In genomic region chr6:86668580-86669239, GRCm38 (mm10) we compare ENCODE assay signal across 7 mouse cellular contexts. TPM values are rescaled to one million over a fixed set of nuclear protein-coding genes. Genes with fewer than 3 reads are reported as not detected.
DNase-seq lines count a peak whose midpoint lies in the region; ATAC-seq and TF ChIP-seq lines count a peak whose summit lies in the region.

TSS of gene Mxd1 (minus strand) at chr6:86669161.

- H3K36me3 ChIP-seq in forebrain, embryonic 10.5 days (replicated peaks) = peaks cover 23% of the 10 kb centered on the region
- no peaks in the 10 kb centered on the region; the same call in 1 of the 2 replicates for H3K36me3 ChIP-seq in midbrain, embryonic 11.5 days (ENCODE audit: control insufficient read depth, insufficient read depth, low read length)

- peak within 1 kb of the TSS; percentile 81 for H3K4me3 ChIP-seq in lung, adult 2 months (replicated peaks; ENCODE audit: extremely low read depth, low read depth, low read length)
- H3K4me3 ChIP-seq in bone marrow, adult 2 months (replicated peaks; ENCODE audit: control insufficient read depth, low read depth, low read length) = peak within 1 kb of the TSS; percentile 73
- H3K4me3 ChIP-seq in forebrain, embryonic 10.5 days = peak within 1 kb of the TSS; percentile 72
- H3K4me3 ChIP-seq in midbrain, embryonic 11.5 days (ENCODE audit: low read depth, low read length) = peak within 1 kb of the TSS; percentile 73

- DNase-seq in lung, adult 2 months = peak; percentile 37
- no peak for DNase-seq in lung, postnatal 14 days
- peak; percentile 19 for DNase-seq in forebrain, embryonic 10.5 days (ENCODE audit: extremely low spot score, low spot score)
- DNase-seq in layer of hippocampus, postnatal 25 days (ENCODE audit: extremely low spot score in 1 of 2, low spot score in 1 of 2) = no peak
- DNase-seq in midbrain, embryonic 11.5 days (ENCODE audit: low spot score, missing footprints) = peak; percentile 82
- no peak for DNase-seq in retina, embryonic 14.5 days (ENCODE audit: low spot score)

- H3K4me2 ChIP-seq in midbrain, embryonic 11.5 days = peak within 1 kb of the TSS; percentile 89

- TF ChIP-seq POLR2A in lung, adult 2 months (IDR thresholded peaks at IDR 0.05; ENCODE audit: borderline replicate concordance, extremely low read depth, low read depth, low read length) = peak; percentile 68; the same call in 1 of the 2 replicates
- TF ChIP-seq POLR2A in bone marrow, adult 2 months (IDR thresholded peaks at IDR 0.05; ENCODE audit: borderline replicate concordance, control insufficient read depth, low read depth, low read length) = peak; percentile 94

- H3K9ac ChIP-seq in midbrain, embryonic 11.5 days (ENCODE audit: low read length) = peak within 1 kb of the TSS; percentile 71

- no peaks in the 10 kb centered on the region for H3K27me3 ChIP-seq in forebrain, embryonic 10.5 days (ENCODE audit: poor library complexity, severe bottlenecking)
- H3K27me3 ChIP-seq in midbrain, embryonic 11.5 days (ENCODE audit: control insufficient read depth, insufficient read depth, low read length) = no peaks in the 10 kb centered on the region

- no peaks in the 10 kb centered on the region for H3K9me3 ChIP-seq in forebrain, embryonic 10.5 days
- H3K9me3 ChIP-seq in midbrain, embryonic 11.5 days (ENCODE audit: control insufficient read depth, low read length) = no peaks in the 10 kb centered on the region

- WGBS in lung, adult 2 months = under 1% methylated on average over 57 of the region's 76 CpGs
- WGBS in bone marrow, adult 2 months = under 1% methylated on average over 70 of the region's 76 CpGs
- under 1% methylated on average over 76 of the region's 76 CpGs for WGBS in forebrain, embryonic 10.5 days
- whole genome bisulfite sequencing in midbrain, embryonic 11.5 days = under 1% methylated on average over 46 of the region's 76 CpGs

- ATAC-seq in midbrain, embryonic 11.5 days (ENCODE audit: low FRiP score) = no peak

- peak within 1 kb of the TSS; percentile 93 for H3K27ac ChIP-seq in bone marrow, adult 2 months (ENCODE audit: control insufficient read depth, insufficient read depth, low read depth, low read length, poor library complexity)
- H3K27ac ChIP-seq in forebrain, embryonic 10.5 days = peak within 1 kb of the TSS; percentile 77
- H3K27ac ChIP-seq in midbrain, embryonic 11.5 days (ENCODE audit: low read depth, low read length) = no peak within 1 kb of the TSS; the same call in 1 of the 2 replicates

- H3K4me1 ChIP-seq in lung, adult 2 months (ENCODE audit: control insufficient read depth, insufficient read depth, low read length) = peaks cover 12% of the 10 kb centered on the region
- H3K4me1 ChIP-seq in bone marrow, adult 2 months (ENCODE audit: control insufficient read depth, insufficient read depth, low read length) = no peaks in the 10 kb centered on the region; the same call in 1 of the 2 replicates
- H3K4me1 ChIP-seq in forebrain, embryonic 10.5 days = peaks cover 23% of the 10 kb centered on the region
- peaks cover 18% of the 10 kb centered on the region for H3K4me1 ChIP-seq in midbrain, embryonic 11.5 days (ENCODE audit: control insufficient read depth, insufficient read depth, low read length)

- no peak for TF ChIP-seq CTCF in lung, adult 2 months (IDR thresholded peaks at IDR 0.05; ENCODE audit: insufficient read depth, low read length)
- TF ChIP-seq CTCF in bone marrow, adult 2 months (IDR thresholded peaks at IDR 0.05; ENCODE audit: control insufficient read depth, insufficient read depth, low read length) = no peak

RNA-seq across cellular contexts. Expression of gene Mxd1, which starts in this region (rescaled TPM):
- 14.8 and 19.1 TPM in 2 replicates for polyA plus RNA-seq in lung, adult 2 months (2012; rRNA removed)
- polyA plus RNA-seq in bone marrow, adult 2 months (2011; ENCODE audit: insufficient read depth, insufficient read length, low replicate concordance, missing spikeins) = 49.6 and 56.2 TPM in 2 replicates
- polyA plus RNA-seq in forebrain, embryonic 10.5 days (2016; fragmentation: Nextera tagmentation; extraction: Ambion mirVana) = 8.2 and 8.3 TPM in 2 replicates
- 10 to 100 TPM; 19.2 to 21.2 TPM for total RNA-seq in layer of hippocampus, postnatal 25 days (2021)
- 16.7 and 18.4 TPM in 2 replicates for polyA plus RNA-seq in midbrain, embryonic 11.5 days (2014; fragmentation: Nextera tagmentation; extraction: Ambion mirVana)

Comparison
In these comparisons a context has a peak if more than half of its experiments do, and no peak if none do; other contexts are left out.
1. DNase-seq: peak in lung, adult 2 months (single experiment), forebrain, embryonic 10.5 days (single experiment) and midbrain, embryonic 11.5 days (single experiment); none in lung, postnatal 14 days (single experiment), layer of hippocampus, postnatal 25 days (0 of 2) and retina, embryonic 14.5 days (single experiment).
2. Peak in every context shown above with its lines, with median percentiles within 50 percentile points of each other: H3K4me3 ChIP-seq.